Mouse (Mus musculus): Measurements from ENCODE around the gene Wdfy2.
"Not testable (repeated sequence)": the region's sequence is repeated elsewhere in the genome, so short reads cannot be mapped to it uniquely, and the experiment has no call there.

The Wdfy2 gene

GRCm38 (mm10) chr14:62880084-62880851 is 42.8 kb downstream of the Wdfy2 start:
- peak; percentile 81 for DNase-seq

DNA sequence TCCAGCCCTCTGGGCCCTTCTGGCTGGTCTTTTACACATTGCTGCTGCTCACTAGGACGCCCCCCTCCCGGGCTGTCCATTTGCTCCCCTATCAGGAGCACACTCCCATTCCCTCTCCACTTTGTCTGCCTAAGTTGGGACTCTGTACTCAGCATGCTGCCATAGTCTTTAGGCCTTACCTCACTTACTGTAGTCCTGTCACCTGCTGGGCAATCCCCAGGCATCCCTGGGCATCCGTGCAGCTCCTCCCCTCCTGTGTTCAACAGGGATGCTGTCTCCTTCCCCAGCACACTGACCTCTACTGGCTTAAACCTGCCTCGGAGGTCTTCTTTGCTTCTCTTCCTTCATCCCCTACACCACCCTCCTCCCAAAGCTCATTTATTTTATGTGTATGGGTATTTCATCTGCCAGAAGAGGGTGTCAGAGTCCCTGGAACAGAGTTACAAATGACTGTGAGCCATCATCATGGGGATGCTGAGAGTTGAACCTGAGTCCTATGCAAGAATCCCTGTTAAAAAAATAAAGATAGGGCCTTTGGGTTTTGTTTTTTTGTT is 44.7 kb downstream of the Wdfy2 start:
- DNase-seq, result no peak

DNA sequence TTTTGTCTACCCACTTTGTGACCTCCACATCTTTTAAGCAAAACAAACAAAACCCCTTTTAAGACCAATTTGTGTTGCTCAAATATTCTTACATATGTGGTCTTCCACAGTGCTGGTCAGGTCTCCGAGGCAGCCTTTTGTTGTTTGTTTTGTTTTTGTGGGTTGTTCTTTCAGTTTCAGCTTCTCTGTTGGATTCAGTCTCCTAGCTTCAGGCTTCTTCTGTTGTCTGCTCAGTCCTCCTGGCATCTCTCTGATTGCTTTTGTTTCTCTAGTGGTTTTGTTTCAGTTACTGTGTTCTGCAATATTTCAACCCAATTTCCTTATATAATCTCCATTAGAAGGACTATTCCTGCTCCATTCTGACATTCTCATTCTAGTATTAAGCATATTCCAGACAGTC is 46.1 kb downstream of the Wdfy2 start:
- DNase-seq, result no peak

DNA sequence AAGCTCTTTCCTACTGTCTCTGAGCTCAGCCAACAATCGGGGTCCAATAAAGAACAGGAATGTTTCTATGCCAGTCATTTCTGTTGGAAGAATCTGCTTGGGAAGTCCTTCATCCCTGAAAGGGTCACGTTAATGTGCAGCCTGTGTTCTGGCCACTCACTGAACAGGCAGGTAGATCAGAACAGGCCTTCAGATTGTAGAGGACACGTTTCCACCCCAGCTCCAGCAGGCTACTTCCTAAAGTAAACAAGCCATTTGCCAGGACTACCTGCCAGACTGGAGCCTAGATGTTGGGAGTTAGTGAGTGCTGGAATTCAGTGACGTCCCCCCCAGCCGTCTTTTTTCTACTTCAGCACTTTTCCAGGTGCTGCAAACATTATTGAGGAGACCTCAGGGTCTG is 46.7 kb downstream of the Wdfy2 start:
- DNase-seq, result no peak

- DNase-seq, result no peak
These were observed 47.2 kb downstream of the Wdfy2 start for GRCm38 (mm10) chr14:62884639-62885038.

- no peak for DNase-seq
These were observed 47.7 kb downstream of the Wdfy2 start for GRCm38 (mm10) chr14:62885146-62885545.

DNA sequence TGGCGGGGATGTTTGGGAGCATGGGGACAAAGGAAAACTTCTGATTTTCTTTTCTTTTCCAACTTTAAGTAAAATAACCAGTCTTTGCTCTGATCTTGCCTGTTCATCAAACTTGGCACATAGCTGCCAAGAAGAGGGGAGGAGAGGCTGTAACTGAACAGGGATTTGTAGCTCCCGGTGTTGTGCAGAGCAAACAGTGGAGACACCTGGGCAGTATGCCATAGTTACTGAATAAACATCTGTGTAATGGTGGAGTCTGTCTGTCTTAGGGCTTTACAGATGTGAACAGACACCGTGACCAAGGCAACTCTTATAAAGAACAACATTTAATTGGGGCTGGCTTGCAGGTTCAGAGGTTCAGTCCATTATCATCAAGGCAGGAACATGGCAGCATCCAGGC is 53.9 kb downstream of the Wdfy2 start:
- no peak for DNase-seq

- peak; percentile 88 for DNase-seq
These were observed 55.5 kb downstream of the Wdfy2 start for GRCm38 (mm10) chr14:62892771-62893641.

DNA sequence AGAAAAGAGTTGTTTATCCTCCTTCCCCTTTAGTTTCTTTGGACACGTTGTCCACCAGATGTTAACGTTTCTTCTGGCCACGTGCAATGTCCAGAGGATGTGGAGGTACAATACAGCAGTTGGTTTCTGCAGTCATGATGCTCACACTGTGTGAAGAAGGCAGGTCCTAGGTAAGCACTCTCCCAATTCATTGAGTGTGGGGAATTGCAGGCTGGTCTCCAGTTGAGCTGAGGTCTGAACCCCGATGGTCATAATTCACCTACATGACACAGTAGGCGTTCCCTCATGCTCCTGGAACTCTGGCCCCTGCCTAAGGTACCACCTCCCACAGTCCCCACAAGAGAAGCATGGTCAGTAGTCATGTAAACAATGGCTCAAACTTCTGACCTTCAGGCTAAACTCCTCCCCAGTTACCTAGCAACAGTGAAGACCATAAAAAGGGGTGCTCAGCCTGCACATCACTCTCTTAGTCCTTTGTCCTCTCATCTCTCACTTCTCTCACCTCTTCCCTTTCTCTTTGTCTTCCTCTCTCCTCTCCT is 56.2 kb downstream of the Wdfy2 start:
- DNase-seq, result not testable (repeated sequence)

- DNase-seq, result no peak
These were observed 57.7 kb downstream of the Wdfy2 start for GRCm38 (mm10) chr14:62894924-62895840.

- DNase-seq, result no peak
These were observed 60.6 kb downstream of the Wdfy2 start for GRCm38 (mm10) chr14:62898061-62898460.

- DNase-seq, result no peak
These were observed 70.4 kb downstream of the Wdfy2 start for GRCm38 (mm10) chr14:62907888-62908287.

DNA sequence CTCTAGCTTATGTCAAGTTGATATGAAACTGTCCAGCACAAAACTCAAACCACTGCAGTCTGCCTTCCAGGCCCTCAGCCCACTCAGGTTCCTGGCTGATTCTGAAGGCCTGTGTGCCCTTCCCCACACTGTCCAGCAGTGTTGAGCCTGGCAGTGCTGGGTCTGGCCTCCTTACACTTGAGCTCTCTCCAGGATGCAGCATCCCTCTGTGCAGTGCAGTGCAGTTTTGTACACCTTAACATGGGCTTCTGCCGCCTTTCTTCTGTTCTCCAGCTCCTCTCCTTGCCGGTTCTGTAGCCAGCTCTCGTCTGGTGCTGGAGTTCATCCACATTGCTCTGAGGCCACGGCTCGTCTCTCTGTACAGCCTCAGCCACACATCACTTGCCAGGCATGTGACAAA is 71.1 kb downstream of the Wdfy2 start:
- DNase-seq, result no peak

- peak; percentile 32 for DNase-seq
These were observed 73.4 kb downstream of the Wdfy2 start for GRCm38 (mm10) chr14:62910859-62911258.

- no peak for DNase-seq
These were observed 77.7 kb downstream of the Wdfy2 start for GRCm38 (mm10) chr14:62915146-62915685.

DNA sequence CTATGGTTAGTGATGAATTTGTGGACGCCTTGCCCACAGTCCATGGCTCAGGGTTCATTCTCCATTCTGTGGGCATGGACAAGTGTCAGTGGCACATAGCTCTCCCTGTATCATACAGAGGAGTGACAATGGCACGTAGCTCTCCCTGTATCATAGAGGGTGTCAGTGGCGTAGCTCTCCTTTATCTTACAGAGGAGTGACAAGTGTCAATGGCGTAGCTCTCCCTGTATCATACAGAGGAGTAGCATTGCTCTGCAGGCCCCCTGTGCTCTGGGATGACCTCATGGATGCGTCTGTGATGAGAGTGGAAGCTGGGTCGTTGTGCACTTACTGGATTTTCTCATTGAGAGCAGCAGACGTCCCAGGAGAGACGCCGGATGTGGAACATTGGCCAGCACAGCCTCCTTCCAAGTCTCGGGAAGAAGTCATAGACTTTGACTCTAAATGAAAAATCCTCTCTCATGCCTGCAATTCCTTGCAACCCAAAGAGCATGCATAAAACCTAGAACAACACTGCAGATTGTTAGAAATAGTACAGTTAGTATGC is 79.1 kb downstream of the Wdfy2 start:
- DNase-seq, result no peak

GRCm38 (mm10) chr14:62921401-62921800 is 83.9 kb downstream of the Wdfy2 start:
- no peak for DNase-seq

DNA sequence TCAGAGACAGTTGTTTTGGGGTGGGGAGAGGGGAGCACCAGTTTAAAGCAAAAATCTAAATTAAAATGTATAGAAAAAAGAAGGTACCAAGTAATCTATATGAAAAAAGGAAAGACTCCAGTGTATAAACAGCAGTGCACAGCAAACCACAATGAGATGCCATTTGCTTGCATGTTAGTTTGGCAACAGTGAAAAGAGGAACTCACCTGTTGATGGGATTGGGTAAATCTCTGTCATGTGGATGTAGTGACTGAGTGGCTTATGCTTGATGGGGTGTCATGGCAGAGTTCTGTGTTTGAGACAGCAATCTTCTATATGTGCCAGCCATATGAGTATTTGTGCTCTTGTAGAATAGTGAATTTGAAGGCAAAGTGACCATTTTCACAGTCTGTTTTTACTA is 85.2 kb downstream of the Wdfy2 start:
- no peak for DNase-seq

DNA sequence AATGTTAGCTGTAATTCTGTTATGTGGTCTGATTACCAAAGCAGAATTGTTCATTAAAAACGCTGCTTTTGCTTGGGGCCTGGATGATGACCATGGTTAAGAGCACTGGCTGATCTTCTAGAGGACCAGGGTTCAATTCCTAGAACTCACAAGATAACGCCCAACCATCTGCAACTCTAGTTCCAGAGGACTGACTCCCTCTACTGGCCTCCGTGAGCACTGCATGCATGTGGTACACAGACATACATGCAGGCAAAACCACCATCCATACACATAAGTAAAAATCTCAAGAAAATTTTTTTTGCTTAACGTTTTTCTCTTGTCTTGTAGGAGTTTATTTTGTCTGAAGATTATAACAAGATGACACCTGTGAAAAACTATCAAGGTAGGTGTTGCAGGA is 87.3 kb downstream of the Wdfy2 start:
- DNase-seq, result no peak

GRCm38 (mm10) chr14:62928101-62928541 is 90.6 kb downstream of the Wdfy2 start:
- DNase-seq, result peak; percentile 53

DNA sequence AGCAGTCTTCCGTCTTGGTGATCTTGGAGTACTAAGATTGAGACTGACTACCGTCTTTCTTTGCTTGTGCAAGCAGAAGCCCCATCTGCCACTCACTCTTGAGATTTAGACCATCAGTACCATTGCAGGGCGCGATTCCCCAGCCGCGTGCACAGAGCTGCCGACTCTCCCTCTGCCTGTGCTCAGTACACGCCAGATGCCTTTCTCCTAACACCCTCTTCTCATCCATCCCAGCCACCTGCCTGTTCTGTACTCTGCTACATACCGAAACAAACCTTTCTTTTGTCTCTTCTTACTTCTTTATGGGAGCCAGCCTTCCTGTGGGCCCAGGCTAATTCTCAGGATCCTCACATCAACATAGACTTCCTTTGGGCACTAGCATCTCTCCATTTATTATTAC is 97.9 kb downstream of the Wdfy2 start:
- no peak for DNase-seq
